Mouse (Mus musculus) small intestine, adult 2 months (tissue): ENCODE data around the gene Slx4ip. TPM values are rescaled to one million over a fixed set of nuclear protein-coding genes. Genes with fewer than 3 reads are reported as not detected.

Source experiments
- H3K27ac ChIP-seq: fragments of 200-500 bp; 2 replicates; pipeline ENCODE4 v1.5.1; 2012; ENCODE audit warnings: low read depth, low read length, control low read depth, inconsistent platforms; ENCODE audit not compliant: insufficient read depth
- H3K27me3 ChIP-seq: fragments of 200-500 bp; 2 replicates; pipeline ENCODE4 v1.6.1; 2012; ENCODE audit warnings: mild to moderate bottlenecking, moderate library complexity, low read length, inconsistent platforms; ENCODE audit not compliant: control insufficient read depth, insufficient read depth
- H3K36me3 ChIP-seq: fragments of 200-500 bp; 2 replicates; pipeline ENCODE4 v1.6.1; 2012; ENCODE audit warnings: mild to moderate bottlenecking, low read length, control low read depth, inconsistent platforms; ENCODE audit not compliant: control insufficient read depth, insufficient read depth
- H3K4me1 ChIP-seq: fragments of 200-500 bp; 2 replicates; pipeline ENCODE4 v1.6.1; 2012; ENCODE audit warnings: low read length, inconsistent platforms, mixed read lengths; ENCODE audit not compliant: control insufficient read depth, insufficient read depth, insufficient read length
- H3K4me3 ChIP-seq: fragments of 200-500 bp; 2 replicates; pipeline ENCODE4 v1.5.1; 2012; ENCODE audit warnings: low read depth, mild to moderate bottlenecking, control low read depth, inconsistent platforms, low read length, moderate library complexity
- CTCF ChIP-seq: fragments of 200-500 bp; IDR thresholded peaks from 2 replicates; pipeline ENCODE4 v1.5.1; 2012; ENCODE audit warnings: low read depth, mild to moderate bottlenecking, control low read depth, inconsistent platforms, low read length, moderate library complexity, mixed read lengths; ENCODE audit not compliant: insufficient replicate concordance, insufficient read length; ENCODE audit errors: extremely low read depth
- POLR2A ChIP-seq: fragments of 200-500 bp; IDR thresholded peaks from 2 replicates; pipeline ENCODE4 v1.6.1; 2012; ENCODE audit warnings: low read depth, mild to moderate bottlenecking, control low read depth, inconsistent platforms, low read length, moderate library complexity
- WGBS: fragments of 180-500 bp; shearing (Covaris S2); methylation state at CpG from one replicate; pipeline ENCODE4 v1.1.7; 2018; 5-methylcytosine and 5-hydroxymethylcytosine counted together
- polyA plus RNA-seq: library from polyadenylated mRNA; depleted of rRNA; stranded (reverse); fragments of >200 nt; gene quantifications from 2 replicates; pipeline ENCODE4 v1.2.3, GENCODE M21; 2012

Slx4ip gene
- polyA plus RNA-seq, 1 experiment: 0.32 TPM

DNA sequence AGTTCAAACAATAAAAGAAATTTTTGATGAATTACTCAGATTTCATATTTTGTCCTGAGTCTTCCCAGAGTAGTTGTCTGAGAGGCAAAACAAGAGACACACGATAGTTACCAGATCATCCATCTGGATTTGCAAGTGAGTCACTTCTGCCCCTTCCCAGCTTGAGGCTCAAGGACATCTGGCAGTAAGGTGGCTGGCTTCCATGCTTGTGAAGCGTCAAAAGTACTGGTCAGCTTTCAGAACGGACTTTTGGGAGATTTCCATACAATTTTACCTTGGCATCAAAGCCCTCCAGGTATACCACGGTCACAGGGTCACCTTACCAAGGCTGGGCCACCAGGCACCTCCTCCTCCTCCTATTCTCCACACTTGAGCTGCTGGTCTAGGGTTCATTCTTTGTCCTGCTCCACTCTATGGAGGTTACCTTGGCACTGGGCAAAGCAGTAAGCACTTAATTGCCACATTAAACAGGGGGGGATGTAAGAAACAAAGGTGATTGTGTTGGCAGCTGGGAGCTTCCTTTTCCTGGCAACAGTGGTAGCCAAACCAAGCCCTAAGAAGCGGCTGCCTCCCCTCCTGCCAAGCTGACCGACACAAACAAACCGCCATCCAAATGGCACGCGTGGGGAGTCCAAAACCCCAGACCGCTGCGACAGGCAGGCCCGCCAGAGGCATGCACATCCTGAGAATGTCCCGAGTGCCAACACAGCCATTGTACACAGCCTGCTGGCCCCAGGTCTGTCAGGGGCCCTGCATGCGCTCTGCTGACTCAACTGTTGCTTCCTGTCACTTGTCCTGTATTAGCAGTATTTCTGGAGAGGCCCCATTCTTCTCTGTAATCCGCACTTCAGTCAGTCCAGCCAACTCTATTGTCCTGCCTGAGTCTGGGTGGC is 218.5 kb downstream of the Slx4ip start:
- TF ChIP-seq POLR2A (no peak), CTCF (no peak)
- 66% methylated on average over 15 of the region's 15 CpGs for WGBS
- Histone ChIP-seq H3K27ac (no peak overlapping the region), H3K4me1 (peaks cover 3% of the 10 kb centered on the region), H3K27me3 (no peaks in the 10 kb centered on the region), H3K36me3 (peaks cover 5% of the 10 kb centered on the region), H3K4me3 (no peak overlapping the region)

DNA sequence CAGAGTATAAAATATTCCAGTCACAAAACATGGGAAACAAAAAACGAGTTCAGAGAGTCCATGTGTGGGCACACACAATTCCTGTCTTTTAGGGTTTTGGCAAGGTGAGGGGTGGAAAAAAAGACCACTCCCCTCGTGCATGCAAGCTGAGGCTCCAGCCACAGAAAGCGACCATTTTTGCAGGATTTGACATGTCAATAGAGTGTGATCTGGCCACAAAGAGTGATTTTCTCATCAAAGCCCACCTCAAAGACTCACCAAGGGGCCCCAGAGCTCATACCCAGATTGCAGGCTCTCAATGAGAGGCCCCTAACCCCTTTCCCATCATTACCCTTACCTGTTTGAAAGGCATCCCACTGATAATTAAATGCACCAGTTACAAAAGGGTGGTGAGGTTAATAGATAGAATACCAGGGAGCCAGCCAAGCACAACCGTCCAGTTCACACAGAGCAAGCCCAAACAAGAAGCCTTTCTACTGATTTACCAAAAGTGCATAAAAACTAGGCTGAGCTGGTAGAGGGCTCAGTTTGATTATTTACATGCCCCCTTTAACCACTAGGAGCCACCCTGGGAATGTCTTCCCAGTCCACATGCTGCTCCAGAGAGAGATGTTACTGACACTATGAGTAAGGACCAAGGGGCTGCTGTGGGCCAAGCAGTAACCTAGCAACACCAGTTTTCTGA is 219.3 kb downstream of the Slx4ip start:
- Histone ChIP-seq H3K4me3 (no peak overlapping the region), H3K4me1 (peaks cover 3% of the 10 kb centered on the region), H3K27me3 (no peaks in the 10 kb centered on the region), H3K27ac (no peak overlapping the region), H3K36me3 (no peaks in the 10 kb centered on the region; the same call in 1 of the 2 replicates)
- WGBS: 86% methylated on average over 4 of the region's 4 CpGs
- TF ChIP-seq CTCF (no peak), POLR2A (no peak)

DNA sequence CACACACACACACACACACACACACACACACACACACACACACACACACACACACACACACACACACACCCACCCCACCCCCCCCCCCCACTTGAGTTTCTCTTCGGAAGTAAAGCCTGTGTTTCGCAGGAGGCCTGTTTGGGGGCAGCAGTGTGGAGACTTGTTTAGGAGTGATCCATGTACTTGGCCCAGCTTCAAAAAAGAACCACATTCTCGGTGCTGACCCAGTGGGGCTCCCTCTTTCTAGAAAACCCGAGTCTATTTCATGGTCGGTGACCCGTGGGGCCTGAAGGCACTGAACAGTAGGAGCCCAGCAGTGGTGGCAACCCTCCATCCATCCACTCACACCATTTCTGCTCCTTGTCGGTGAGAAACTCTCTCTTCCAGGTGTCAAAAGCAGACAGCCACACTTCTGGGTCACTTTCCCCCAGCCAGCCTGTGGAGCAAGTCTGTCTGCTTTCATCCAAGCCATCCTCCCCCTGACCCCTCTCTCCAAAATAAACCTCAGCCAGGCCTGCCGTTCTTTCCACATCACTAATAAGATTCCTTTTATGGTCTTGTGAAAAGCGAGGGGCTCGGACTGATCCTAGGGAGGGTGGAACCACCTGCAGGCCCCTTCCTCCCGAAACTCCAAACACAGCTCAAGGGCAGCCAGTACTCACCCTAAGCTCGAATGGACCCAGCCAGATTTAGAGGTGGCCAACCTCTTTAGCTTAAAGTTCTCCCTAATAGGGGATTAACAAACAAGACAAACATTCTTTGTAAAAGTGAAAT is 222.5 kb downstream of the Slx4ip start:
- WGBS: 64% methylated on average over 12 of the region's 12 CpGs
- Histone ChIP-seq H3K36me3 (no peaks in the 10 kb centered on the region), H3K27ac (peak overlapping the region; percentile 52; the same call in 1 of the 2 replicates), H3K4me1 (peaks cover 8% of the 10 kb centered on the region), H3K27me3 (no peaks in the 10 kb centered on the region), H3K4me3 (peak overlapping the region; percentile 29)
- TF ChIP-seq CTCF (no peak), POLR2A (no peak)

DNA sequence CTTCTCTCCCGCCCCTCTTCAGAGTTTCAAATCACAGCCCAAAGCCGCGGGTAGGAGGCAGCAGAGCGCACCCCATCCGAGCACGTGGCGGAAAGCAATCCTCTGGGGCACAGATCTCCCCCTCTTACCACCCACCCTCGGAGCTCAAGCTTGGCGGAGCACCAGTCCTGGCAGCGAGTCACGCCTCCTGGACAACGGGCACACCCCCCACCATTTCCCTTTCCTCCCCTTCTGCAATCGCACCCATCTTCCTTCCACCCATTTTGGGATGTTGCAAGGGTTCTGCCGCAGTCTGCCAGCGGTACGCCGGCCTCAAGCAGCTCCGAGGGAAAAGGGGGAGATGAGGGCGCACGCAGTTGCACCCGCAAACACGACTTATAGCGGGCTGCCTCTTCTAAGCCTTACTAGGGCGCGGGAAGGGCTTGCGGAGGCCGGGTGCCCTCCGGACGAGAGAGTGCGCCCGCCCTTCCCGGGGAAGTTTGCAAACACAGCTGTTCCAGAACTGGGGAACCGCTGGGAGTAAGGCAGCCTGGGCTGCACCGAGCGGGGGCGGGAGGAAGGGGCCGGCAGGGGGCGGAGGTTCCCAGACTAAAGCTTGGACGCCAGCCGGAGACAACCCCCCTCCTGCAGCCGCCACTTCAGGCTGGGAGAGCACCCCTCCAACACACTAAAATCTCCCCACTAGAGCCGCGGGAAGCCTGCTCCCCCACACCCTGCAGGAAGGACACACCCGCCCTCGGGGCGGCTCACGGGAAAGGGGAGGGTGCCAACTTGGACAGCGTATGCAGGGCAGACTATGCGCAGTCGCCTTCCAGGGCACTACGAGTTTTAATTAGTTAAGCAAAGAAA is 223.5 kb downstream of the Slx4ip start:
- H3K4me3 ChIP-seq: peak overlapping the region; percentile 85
- peak overlapping the region; percentile 74 for H3K27ac ChIP-seq
- TF ChIP-seq CTCF (peak; percentile 64; the same call in 1 of the 2 replicates), POLR2A (no peak)
- no peaks in the 10 kb centered on the region for H3K36me3 ChIP-seq
- H3K27me3 ChIP-seq: no peaks in the 10 kb centered on the region
- 1% methylated on average over 51 of the region's 51 CpGs for WGBS
- H3K4me1 ChIP-seq: peaks cover 8% of the 10 kb centered on the region

DNA sequence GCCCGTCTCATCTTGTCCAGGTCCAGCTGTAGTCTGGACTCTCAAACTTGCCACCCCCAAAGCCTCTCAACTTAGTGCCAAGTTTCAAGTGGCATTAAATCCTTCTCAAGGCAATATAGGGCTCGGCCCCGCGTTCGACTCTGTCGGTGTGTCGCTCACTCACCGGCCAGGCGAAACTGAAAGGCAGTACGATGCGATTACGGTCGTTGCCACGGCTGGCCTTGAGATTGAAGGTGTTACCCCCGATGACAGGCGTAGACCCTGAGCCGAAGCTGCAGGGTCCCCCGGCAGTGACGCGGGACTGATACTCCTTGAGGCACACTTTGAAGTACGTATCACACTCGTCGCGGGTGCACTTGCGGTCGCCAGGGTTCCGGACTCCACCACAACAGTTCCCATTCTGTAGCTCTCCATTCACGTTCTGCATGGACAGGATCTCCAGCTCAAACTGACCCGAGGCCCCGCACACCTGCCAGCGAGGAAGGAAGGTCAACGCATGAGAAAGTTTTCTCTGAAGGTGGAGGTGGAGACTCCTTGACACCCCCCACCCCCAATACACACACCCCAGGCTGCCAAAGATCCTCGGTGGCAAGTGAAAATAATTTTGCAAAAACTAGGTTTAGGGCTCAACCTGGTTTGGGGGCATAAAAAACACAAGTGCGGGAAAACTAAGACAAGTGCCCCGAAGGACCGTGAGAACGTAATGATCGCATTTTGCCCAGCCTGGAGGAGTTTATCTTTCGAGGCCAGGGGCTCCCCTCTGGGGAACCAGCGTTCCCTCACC is 224.4 kb downstream of the Slx4ip start:
- TF ChIP-seq POLR2A: peak; percentile 31
- TF ChIP-seq CTCF: no peak
- Histone ChIP-seq H3K4me3 (peak overlapping the region; percentile 85), H3K36me3 (no peaks in the 10 kb centered on the region), H3K4me1 (peaks cover 5% of the 10 kb centered on the region; the same call in 1 of the 2 replicates), H3K27ac (peak overlapping the region; percentile 74), H3K27me3 (no peaks in the 10 kb centered on the region)
- under 1% methylated on average over 40 of the region's 40 CpGs for WGBS
